Mouse (Mus musculus): ENCODE measurements around the gene Gm10681. TPM values are rescaled to one million over a fixed set of nuclear protein-coding genes. Genes with fewer than 3 reads are reported as not detected.
"Not testable (repeated sequence)": the region's sequence is repeated elsewhere in the genome, so short reads cannot be mapped to it uniquely, and the experiment has no call there.

Gene Gm10681
- total RNA-seq, 2 experiments from 2014 or later: not detected

DNA sequence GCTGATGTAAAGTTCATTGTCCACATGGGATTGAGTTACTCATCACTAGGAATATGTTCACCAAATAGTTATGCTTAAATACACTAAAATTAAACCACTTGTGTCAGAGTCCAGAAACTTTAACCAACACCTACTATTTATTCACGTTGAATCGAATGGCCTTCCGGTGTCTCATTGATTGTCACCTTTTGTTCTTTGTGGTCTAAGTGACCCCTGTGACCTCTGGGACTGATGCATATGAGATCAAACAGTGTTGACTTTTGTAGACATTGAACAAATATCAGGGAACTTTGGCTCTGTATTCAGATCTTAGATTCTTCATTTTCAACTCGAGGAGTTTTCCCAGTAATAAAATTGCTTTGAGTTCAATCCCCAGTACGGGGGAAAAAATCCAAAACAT lies 81.4 kb downstream of the Gm10681 start:
- not testable (repeated sequence) for DNase-seq

Other genes starting within 250 kb of the Gm10681 start
- 10 to 100 TPM; 13.4 to 16.9 TPM for gene Phgdh, start 248.8 kb downstream of the Gm10681 start, total RNA-seq (2021)
- 1 to 10 TPM; 1.8 to 2.7 TPM for gene Zfp697, start 206.3 kb downstream of the Gm10681 start, total RNA-seq (2021)
- gene Gm4450, start 131.7 kb downstream of the Gm10681 start, total RNA-seq (2021): not detected
- gene Hsd3b4, start 78.3 kb downstream of the Gm10681 start, total RNA-seq (2021): not detected
- gene Hsd3b5, start 41.4 kb upstream of the Gm10681 start, total RNA-seq (2021): not detected
- not detected for gene Hsd3b2, start 135.7 kb upstream of the Gm10681 start, total RNA-seq (2021)
- gene Hsd3b3, start 174.3 kb upstream of the Gm10681 start, total RNA-seq (2021): not detected
- not detected for gene Hsd3b6, start 225.6 kb upstream of the Gm10681 start, total RNA-seq (2021)